Mouse (Mus musculus) kidney, adult 18-20 months (tissue): ENCODE results near the gene Yif1a.

Experiments used
- DNase-seq: peaks from one replicate; pipeline ENCODE4 v3.0.0; 2021

Yif1a gene

GRCm38 (mm10) chr19:5124055-5124614, 35.8 kb downstream of the Yif1a start:
- no peak for DNase-seq

DNA sequence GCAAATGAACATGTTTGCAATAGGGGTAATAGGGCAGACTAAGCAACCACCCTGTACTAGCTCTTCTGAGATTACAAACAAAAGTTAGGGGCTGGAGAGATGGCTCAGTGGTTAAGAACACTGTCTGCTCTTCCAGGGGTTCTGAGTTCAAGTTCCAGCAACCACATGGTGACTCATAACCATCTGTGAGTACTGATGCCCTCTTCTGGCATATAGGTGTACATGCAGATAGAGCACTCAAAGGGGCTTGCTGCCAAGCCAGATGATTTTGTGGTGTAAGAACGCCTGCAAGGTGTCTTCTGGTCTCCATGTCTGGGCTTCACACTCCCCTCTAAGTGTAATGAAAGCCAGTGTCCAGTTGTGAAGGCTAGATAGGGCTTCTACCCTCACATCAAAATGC, 41.4 kb downstream of the Yif1a start:
- no peak for DNase-seq

- DNase-seq = no peak
These were observed 42.9 kb downstream of the Yif1a start for GRCm38 (mm10) chr19:5131237-5131636.

- DNase-seq = peak; percentile 75
These were observed 51.3 kb downstream of the Yif1a start for GRCm38 (mm10) chr19:5139640-5140039.
